Mouse (Mus musculus) lung, postnatal 25 days (tissue): ENCODE data around the gene Snai1.

Source experiments
- DNase-seq: peaks from one replicate; pipeline ENCODE4 v3.0.0; 2022; ENCODE audit warnings: low spot score

The Snai1 gene

GRCm38 (mm10) chr2:167519606-167520252 is 18.3 kb upstream of the Snai1 start:
- no peak for DNase-seq

DNA sequence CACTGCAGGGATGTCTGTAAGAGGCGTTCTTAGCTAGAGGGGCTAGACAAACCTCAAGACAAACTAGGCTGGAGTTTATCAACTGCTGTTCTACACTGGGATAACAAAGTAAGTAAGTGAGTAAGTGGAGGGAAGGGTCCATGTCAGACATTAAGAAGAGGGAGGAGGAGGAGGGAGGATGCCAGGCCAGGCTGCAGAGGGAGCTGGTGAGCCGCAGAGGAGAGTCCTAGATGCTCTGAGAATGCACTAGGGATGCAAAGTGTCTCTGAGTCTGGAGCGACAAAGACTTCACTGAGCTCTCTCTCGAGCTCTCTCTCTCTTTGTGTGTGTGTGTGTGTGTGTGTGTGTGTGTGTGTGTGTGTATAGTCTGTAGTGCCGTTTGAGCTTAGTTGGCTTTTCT is 9.7 kb upstream of the Snai1 start:
- no peak for DNase-seq

GRCm38 (mm10) chr2:167529935-167530513 is 8.0 kb upstream of the Snai1 start:
- DNase-seq: no peak

GRCm38 (mm10) chr2:167530536-167530935 is 7.5 kb upstream of the Snai1 start:
- DNase-seq: no peak

GRCm38 (mm10) chr2:167532131-167532530 is 5.9 kb upstream of the Snai1 start:
- no peak for DNase-seq

DNA sequence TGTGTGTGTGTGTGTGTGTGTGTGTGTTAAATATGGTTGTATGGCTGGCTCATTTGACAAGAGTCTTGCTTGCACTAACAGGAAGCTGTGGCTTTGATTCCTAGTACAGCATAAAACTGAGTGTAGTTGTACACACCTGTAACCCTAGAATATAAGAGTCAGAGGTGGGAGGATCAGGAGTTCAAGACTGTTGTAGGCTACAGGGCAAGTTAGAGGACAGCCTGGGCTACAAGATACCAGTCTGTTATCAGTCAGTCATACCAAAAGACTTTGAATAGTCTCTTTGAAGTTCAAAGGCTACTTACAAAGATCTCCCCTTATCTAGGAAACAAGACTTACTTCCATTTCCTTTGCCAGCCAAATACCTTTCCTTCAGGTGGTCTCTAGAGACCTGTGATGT is 4.1 kb upstream of the Snai1 start:
- DNase-seq: no peak

DNA sequence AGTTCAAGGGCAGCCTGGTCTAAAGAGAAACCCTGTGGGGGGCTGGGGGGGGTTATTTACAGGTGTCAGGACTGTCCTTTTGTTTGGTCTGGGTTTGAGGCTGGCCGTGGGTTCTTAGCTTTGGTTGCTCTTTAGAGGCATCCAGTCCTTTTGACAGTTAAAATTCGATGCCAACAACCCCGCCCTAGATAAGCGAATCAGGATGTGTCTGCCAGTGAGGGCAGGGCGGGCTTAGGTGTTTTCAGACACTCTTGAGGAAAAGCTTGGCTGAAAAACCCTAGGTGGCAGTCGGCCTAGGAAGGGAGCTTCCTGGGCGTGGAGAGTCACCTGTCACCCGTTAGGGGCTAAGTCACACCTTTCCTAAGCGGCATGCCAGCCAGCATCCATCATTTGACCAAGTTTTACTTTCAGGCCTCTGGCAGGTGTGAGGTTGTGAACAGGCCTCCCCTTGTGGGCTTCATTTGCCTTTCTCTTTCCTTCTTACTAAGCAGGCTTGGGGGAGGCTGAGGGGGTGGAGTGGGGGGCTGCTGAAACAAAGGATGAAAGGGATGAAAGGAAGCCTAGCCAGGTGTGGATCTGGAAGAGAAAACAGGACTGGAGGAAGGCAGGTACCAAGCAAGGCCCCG is 1.6 kb upstream of the Snai1 start:
- DNase-seq: no peak

DNA sequence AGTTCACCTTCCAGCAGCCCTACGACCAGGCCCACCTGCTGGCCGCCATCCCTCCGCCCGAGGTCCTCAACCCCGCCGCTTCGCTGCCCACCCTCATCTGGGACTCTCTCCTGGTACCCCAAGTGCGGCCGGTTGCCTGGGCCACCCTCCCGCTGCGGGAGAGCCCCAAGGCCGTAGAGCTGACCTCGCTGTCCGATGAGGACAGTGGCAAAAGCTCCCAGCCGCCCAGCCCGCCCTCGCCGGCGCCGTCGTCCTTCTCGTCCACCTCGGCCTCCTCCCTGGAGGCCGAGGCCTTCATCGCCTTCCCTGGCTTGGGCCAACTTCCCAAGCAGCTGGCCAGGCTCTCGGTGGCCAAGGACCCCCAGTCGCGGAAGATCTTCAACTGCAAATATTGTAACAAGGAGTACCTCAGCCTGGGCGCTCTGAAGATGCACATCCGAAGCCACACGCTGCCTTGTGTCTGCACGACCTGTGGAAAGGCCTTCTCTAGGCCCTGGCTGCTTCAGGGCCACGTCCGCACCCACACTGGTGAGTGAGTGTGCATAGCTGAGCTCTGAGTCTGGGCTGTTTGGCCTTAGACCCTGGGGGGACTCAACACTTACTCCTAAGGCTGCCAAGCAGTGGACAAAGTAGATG is 794 bp downstream of the Snai1 start:
- DNase-seq: no peak

- DNase-seq: no peak
Measured at GRCm38 (mm10) chr2:167539536-167540476, 1.8 kb downstream of the Snai1 start.

- no peak for DNase-seq
Measured at GRCm38 (mm10) chr2:167540477-167541110, 2.6 kb downstream of the Snai1 start.

GRCm38 (mm10) chr2:167541324-167541723 is 3.3 kb downstream of the Snai1 start:
- no peak for DNase-seq

DNA sequence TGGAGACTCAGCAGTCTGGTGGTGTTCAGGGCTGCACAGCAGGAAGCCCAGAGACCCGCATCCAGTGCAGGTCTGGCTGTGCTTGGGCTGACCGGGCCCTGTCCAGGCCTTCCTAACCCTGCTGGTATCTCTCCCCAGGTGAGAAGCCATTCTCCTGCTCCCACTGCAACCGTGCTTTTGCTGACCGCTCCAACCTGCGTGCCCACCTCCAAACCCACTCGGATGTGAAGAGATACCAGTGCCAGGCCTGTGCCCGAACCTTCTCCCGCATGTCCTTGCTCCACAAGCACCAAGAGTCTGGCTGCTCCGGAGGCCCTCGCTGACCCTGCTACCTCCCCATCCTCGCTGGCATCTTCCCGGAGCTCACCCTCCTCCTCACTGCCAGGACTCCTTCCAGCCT is 3.8 kb downstream of the Snai1 start:
- no peak for DNase-seq

GRCm38 (mm10) chr2:167542361-167542760 is 4.4 kb downstream of the Snai1 start:
- DNase-seq: no peak

GRCm38 (mm10) chr2:167543121-167544003 is 5.4 kb downstream of the Snai1 start:
- peak; percentile 61 for DNase-seq

GRCm38 (mm10) chr2:167544004-167544356 is 6.0 kb downstream of the Snai1 start:
- peak; percentile 76 for DNase-seq

DNA sequence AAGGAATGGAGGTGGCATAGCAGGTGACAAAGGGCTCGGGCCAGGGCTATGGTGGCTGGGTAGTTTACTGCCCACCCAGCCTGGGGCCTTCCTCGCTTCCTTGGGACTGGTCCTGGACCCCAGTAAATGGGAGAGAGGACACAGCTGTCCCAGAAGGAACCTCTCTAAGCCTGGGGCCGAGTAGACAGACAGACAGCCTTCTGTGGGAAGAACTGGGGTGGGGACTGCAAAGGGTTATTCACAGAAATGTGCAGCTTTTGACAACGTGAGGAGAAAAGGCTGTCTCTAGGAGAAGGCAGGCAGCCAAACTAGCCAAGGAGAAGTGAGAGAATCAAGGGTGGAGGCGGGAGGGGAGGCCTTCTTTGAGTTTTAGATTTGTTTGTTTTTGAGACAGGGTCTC is 6.5 kb downstream of the Snai1 start:
- DNase-seq: no peak

- DNase-seq: no peak
Measured at GRCm38 (mm10) chr2:167546447-167547195, 8.6 kb downstream of the Snai1 start.

DNA sequence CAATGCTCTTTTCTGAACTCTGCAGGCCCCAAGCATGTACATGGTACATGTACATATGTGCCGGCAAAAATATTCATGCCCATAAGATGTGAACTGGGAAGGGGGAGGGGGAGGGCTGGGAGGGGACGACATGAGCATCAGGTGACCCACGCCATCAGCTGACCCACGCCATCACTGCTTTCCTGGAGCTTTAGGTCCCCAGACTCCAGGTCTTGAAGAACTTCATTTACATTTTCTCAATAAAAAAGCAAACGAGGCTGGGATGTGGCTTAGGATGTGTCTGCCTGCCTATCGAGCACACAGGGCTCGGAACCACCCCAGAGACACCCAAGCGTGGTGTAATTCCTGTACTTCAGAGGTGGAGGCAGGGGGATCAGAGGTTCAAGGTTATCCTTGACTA is 9.4 kb downstream of the Snai1 start:
- DNase-seq: no peak

- DNase-seq: no peak
Measured at GRCm38 (mm10) chr2:167548961-167549360, 11.0 kb downstream of the Snai1 start.

DNA sequence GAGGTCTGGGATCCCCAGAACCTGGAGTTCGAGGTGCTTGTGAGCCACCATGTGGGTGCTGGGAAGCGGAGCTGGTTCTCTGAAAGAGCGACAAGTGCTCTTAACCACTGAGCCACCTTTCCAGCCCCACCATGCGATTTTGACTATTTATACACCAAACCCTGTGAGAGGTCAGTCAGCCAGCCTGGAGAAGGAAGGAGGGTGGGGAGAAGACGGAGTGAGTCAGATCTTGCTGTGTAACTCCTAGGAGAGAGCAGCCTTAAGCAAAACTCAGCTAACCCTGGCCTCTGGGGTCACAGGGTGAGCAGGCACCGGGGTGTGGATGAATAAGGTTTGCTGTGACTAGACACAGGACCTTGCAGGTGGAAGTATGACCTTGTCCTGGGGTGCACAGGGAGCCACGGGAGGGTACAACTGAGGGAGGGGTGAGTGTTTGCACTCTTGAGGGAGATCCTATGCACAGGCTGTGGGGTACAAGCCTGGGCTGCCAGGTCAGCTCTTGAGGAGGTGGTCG is 12.4 kb downstream of the Snai1 start:
- DNase-seq: no peak
